Mouse (Mus musculus): ENCODE results near the gene Krcc1. TPM values are rescaled to one million over a fixed set of nuclear protein-coding genes. Genes with fewer than 3 reads are reported as not detected.

The Krcc1 gene
- polyA plus RNA-seq, 1 experiment from 2014 or later = 72.3 TPM

DNA sequence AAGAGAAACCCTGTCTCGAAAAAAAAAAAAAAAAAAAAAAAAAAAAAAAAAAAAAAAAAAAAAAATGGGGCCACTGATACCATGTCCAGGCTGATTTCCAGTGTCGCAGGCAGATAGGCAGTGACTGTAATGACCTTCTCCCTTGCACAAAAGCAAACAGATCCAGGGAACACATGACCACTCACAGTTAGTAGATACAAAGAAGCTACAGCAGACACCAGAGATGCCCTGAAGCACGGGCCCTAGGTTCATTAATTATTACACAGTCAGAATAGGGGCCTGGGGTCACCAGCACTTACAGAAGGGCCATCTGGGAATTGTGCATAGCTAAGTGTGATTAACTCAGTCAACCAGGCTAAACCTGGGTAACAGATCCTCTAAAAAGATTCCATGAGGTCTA, 35.5 kb upstream of the Krcc1 start:
- no peaks in the 10 kb centered on the region for H3K4me1 ChIP-seq (ENCODE audit: insufficient read depth, low read depth, low read length)
- 76% methylated on average over 3 of the region's 3 CpGs for WGBS
- TF ChIP-seq CTCF (IDR thresholded peaks at IDR 0.05) (no peak), EP300 (IDR thresholded peaks at IDR 0.05) (no peak)
- H3K4me3 ChIP-seq (ENCODE audit: low read depth, low read length) = no peak overlapping the region
- no peaks in the 10 kb centered on the region for H3K36me3 ChIP-seq (ENCODE audit: insufficient read depth, low read length)
- no peaks in the 10 kb centered on the region for H3K27me3 ChIP-seq (replicated peaks; ENCODE audit: insufficient read depth, low read length)
- no peak overlapping the region for H3K27ac ChIP-seq (ENCODE audit: low read length)
- H3K9me3 ChIP-seq (ENCODE audit: low read length) = no peaks in the 10 kb centered on the region
- H3K9ac ChIP-seq (replicated peaks; ENCODE audit: low read depth) = no peak overlapping the region
- H3K4me2 ChIP-seq (replicated peaks; ENCODE audit: low read depth, low read length) = no peak overlapping the region
- no peak for ATAC-seq
- no peak for DNase-seq (ENCODE audit: low spot score)

DNA sequence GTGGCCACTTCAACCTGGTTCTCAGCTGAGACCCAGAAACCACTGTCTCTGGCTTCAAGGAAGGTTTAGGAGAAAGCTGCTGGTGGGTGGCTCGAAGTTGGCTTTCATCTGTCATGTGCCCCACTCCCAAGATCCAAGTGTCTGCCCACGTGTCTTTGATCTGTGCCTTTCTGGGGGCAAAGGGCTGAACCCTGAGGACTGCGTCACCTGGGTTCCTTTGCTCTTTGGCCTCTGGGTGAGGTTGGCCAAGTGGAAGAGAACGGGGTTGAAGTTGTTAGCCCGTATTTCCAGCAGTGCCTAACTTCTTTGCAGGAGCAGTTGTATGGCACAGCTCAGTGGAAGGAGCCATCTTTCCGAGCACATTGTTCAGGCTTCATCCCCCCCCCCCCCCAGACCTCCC, 35.0 kb upstream of the Krcc1 start:
- no peak overlapping the region for H3K4me3 ChIP-seq (ENCODE audit: low read depth, low read length)
- no peaks in the 10 kb centered on the region for H3K9me3 ChIP-seq (ENCODE audit: low read length)
- H3K27me3 ChIP-seq (replicated peaks; ENCODE audit: insufficient read depth, low read length) = no peaks in the 10 kb centered on the region
- no peak overlapping the region for H3K27ac ChIP-seq (ENCODE audit: low read length)
- H3K4me1 ChIP-seq (ENCODE audit: insufficient read depth, low read depth, low read length) = no peaks in the 10 kb centered on the region
- 62% methylated on average over 6 of the region's 6 CpGs for WGBS
- DNase-seq (ENCODE audit: low spot score) (no peak), ATAC-seq (no peak)
- H3K9ac ChIP-seq (replicated peaks; ENCODE audit: low read depth) = no peak overlapping the region
- H3K4me2 ChIP-seq (replicated peaks; ENCODE audit: low read depth, low read length) = no peak overlapping the region
- H3K36me3 ChIP-seq (ENCODE audit: insufficient read depth, low read length) = no peaks in the 10 kb centered on the region
- TF ChIP-seq EP300 (IDR thresholded peaks at IDR 0.05) (no peak), CTCF (IDR thresholded peaks at IDR 0.05) (no peak)

DNA sequence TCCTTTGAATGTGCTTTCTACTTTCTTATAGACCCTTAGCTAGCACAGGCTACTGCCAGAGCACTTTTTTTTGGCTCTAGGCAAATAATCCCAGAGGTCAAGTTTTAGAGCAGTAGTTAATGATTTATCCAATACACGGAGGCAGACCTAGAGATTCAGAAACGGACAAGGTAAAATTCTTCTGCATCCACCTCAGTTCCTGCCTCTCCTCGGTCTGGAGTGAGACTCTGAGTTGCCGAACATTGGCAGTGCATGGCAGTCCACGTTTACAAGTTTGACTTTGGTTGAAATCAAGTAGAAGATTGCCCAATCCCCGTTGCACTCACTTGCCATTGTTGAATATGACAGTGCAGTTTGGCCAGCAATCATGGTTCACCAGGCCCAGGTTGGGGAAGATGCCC, 34.4 kb upstream of the Krcc1 start:
- H3K9me3 ChIP-seq (ENCODE audit: low read length) = no peaks in the 10 kb centered on the region
- TF ChIP-seq CTCF (IDR thresholded peaks at IDR 0.05) = no peak
- no peak for TF ChIP-seq EP300 (IDR thresholded peaks at IDR 0.05)
- H3K27me3 ChIP-seq (replicated peaks; ENCODE audit: insufficient read depth, low read length) = no peaks in the 10 kb centered on the region
- no peak overlapping the region for H3K4me2 ChIP-seq (replicated peaks; ENCODE audit: low read depth, low read length)
- no peak for DNase-seq (ENCODE audit: low spot score)
- no peak overlapping the region for H3K9ac ChIP-seq (replicated peaks; ENCODE audit: low read depth)
- no peak overlapping the region for H3K27ac ChIP-seq (ENCODE audit: low read length)
- ATAC-seq = no peak
- no peaks in the 10 kb centered on the region for H3K4me1 ChIP-seq (ENCODE audit: insufficient read depth, low read depth, low read length)
- WGBS = 54% methylated on average over 6 of the region's 6 CpGs
- H3K36me3 ChIP-seq (ENCODE audit: insufficient read depth, low read length) = no peaks in the 10 kb centered on the region
- no peak overlapping the region for H3K4me3 ChIP-seq (ENCODE audit: low read depth, low read length)

DNA sequence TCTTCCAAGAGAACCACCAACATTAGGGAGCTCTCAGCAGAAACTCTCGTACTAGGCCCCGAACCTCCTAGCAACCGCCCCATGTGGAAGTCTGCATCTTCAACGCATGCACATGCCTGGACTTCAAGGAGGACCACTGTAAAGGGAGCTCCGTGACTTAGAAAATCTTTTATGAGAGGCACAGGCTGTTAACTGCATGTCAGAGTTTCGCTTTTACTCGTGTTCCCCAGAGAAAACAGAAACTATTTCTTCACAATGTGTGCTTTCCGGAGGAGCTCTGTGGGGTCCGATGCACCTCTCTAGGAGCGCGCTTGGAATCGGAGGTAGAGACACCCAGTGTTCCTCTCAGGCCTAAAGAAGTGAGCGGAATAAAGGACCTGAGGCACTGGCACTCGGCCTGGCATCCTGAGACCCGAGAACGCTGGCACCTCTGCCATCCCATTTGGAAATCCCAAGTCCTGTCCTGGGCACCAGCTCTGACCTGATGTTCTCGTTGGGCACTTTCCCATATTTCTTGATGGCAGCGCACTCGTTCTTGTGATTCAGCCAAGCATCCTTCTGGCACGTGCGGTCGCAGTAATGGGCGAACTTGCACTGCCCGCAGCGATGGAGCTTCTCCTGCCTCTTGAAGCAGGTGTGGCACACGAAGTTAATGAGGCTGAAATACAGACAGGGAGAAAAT, 32.3 kb upstream of the Krcc1 start:
- no peak overlapping the region for H3K4me2 ChIP-seq (replicated peaks; ENCODE audit: low read depth, low read length)
- no peak overlapping the region for H3K27ac ChIP-seq (ENCODE audit: low read length)
- H3K9me3 ChIP-seq (ENCODE audit: low read length) = no peaks in the 10 kb centered on the region
- no peak overlapping the region for H3K4me3 ChIP-seq (ENCODE audit: low read depth, low read length)
- ATAC-seq = no peak
- H3K36me3 ChIP-seq (ENCODE audit: insufficient read depth, low read length) = no peaks in the 10 kb centered on the region
- H3K9ac ChIP-seq (replicated peaks; ENCODE audit: low read depth) = no peak overlapping the region
- DNase-seq (ENCODE audit: low spot score) = no peak
- no peaks in the 10 kb centered on the region for H3K27me3 ChIP-seq (replicated peaks; ENCODE audit: insufficient read depth, low read length)
- WGBS = 88% methylated on average over 26 of the region's 26 CpGs
- TF ChIP-seq CTCF (IDR thresholded peaks at IDR 0.05) (no peak), EP300 (IDR thresholded peaks at IDR 0.05) (no peak)
- H3K4me1 ChIP-seq (ENCODE audit: insufficient read depth, low read depth, low read length) = no peaks in the 10 kb centered on the region

DNA sequence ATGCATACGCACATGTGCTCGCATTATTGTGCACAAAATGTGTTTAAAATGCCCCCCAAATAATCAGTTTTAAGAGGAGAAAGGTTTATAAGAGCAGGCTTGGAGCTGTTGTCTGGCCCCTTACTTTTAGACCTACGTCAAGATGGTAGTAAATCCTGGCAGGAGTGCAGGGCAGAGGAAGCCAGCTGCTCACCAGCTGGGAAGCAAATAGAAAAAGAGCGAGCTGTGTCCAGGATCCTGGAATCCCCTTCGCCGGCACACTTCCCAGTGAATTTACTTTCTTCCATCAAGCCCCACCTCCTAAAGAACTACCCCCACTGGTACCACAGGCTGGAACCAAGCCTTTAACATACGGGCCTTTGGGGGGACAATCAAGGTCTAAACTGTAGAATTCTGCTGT, 30.6 kb upstream of the Krcc1 start:
- 60% methylated on average over 7 of the region's 7 CpGs for WGBS
- H3K9me3 ChIP-seq (ENCODE audit: low read length) = no peaks in the 10 kb centered on the region
- H3K4me1 ChIP-seq (ENCODE audit: insufficient read depth, low read depth, low read length) = no peaks in the 10 kb centered on the region
- no peaks in the 10 kb centered on the region for H3K27me3 ChIP-seq (replicated peaks; ENCODE audit: insufficient read depth, low read length)
- H3K36me3 ChIP-seq (ENCODE audit: insufficient read depth, low read length) = no peaks in the 10 kb centered on the region
- no peak overlapping the region for H3K9ac ChIP-seq (replicated peaks; ENCODE audit: low read depth)
- no peak overlapping the region for H3K4me3 ChIP-seq (ENCODE audit: low read depth, low read length)
- TF ChIP-seq CTCF (IDR thresholded peaks at IDR 0.05) = no peak
- TF ChIP-seq EP300 (IDR thresholded peaks at IDR 0.05) = no peak
- DNase-seq (ENCODE audit: low spot score) (no peak), ATAC-seq (no peak)
- no peak overlapping the region for H3K27ac ChIP-seq (ENCODE audit: low read length)
- no peak overlapping the region for H3K4me2 ChIP-seq (replicated peaks; ENCODE audit: low read depth, low read length)

DNA sequence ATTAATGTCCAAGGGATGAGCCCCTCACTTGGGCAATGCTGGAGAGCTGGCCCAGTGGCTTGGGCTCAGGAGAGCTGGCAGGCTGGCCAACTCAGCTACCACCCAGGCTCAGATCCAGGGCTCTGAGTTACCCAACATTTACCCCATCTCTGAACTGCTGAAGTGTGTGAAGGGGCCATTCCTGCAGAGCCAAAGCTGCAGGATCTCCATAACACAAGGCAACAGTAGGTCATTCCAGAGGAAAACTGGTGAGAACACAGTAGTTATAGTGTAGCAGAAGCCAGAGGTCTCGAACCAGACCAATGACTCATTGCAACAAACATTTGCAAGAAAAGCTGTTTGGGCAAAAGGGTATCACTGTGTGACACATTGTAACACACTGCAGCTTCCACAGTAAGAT, 28.7 kb upstream of the Krcc1 start:
- H3K4me2 ChIP-seq (replicated peaks; ENCODE audit: low read depth, low read length) = no peak overlapping the region
- no peak overlapping the region for H3K27ac ChIP-seq (ENCODE audit: low read length)
- no peaks in the 10 kb centered on the region for H3K36me3 ChIP-seq (ENCODE audit: insufficient read depth, low read length)
- ATAC-seq (no peak), DNase-seq (ENCODE audit: low spot score) (no peak)
- H3K9me3 ChIP-seq (ENCODE audit: low read length) = no peaks in the 10 kb centered on the region
- H3K4me3 ChIP-seq (ENCODE audit: low read depth, low read length) = no peak overlapping the region
- 82% methylated on average over 1 of the region's 1 CpGs for WGBS
- TF ChIP-seq CTCF (IDR thresholded peaks at IDR 0.05) (no peak), EP300 (IDR thresholded peaks at IDR 0.05) (no peak)
- no peaks in the 10 kb centered on the region for H3K4me1 ChIP-seq (ENCODE audit: insufficient read depth, low read depth, low read length)
- no peaks in the 10 kb centered on the region for H3K27me3 ChIP-seq (replicated peaks; ENCODE audit: insufficient read depth, low read length)
- H3K9ac ChIP-seq (replicated peaks; ENCODE audit: low read depth) = no peak overlapping the region

DNA sequence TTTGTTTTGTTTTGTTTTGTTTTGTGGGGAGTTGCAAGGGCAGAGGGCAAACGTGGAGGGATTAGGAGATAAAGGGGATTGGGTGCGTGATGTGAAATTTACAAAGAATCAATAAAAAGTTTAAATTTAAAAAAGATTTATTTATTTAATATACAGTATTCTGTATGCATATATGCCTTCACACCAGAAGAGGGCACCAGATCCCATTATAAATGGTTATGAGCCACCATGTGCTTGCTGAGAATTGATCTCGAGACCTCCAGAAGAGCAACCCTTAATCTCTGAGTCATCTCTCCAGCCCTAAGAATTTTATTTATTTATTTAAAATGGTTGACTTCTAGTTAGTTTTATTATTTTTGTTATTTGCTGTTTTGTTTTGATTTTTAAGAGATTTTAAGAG, 28.2 kb upstream of the Krcc1 start:
- WGBS = 81% methylated on average over 3 of the region's 3 CpGs
- TF ChIP-seq CTCF (IDR thresholded peaks at IDR 0.05) = no peak
- no peak for TF ChIP-seq EP300 (IDR thresholded peaks at IDR 0.05)

More for the DNA sequence above, 28.2 kb upstream of the Krcc1 start:
- ATAC-seq (no peak), DNase-seq (ENCODE audit: low spot score) (no peak)
- Histone ChIP-seq H3K4me2 (replicated peaks; ENCODE audit: low read depth, low read length) (no peak overlapping the region), H3K4me3 (ENCODE audit: low read depth, low read length) (no peak overlapping the region), H3K27ac (ENCODE audit: low read length) (no peak overlapping the region), H3K9me3 (ENCODE audit: low read length) (no peaks in the 10 kb centered on the region), H3K27me3 (replicated peaks; ENCODE audit: insufficient read depth, low read length) (no peaks in the 10 kb centered on the region), H3K36me3 (ENCODE audit: insufficient read depth, low read length) (no peaks in the 10 kb centered on the region), H3K9ac (replicated peaks; ENCODE audit: low read depth) (no peak overlapping the region), H3K4me1 (ENCODE audit: insufficient read depth, low read depth, low read length) (no peaks in the 10 kb centered on the region)

All from lung, postnatal 0 days (tissue).